Mouse (Mus musculus): Measurements from ENCODE around the gene Slc6a8. TPM values are rescaled to one million over a fixed set of nuclear protein-coding genes. Genes with fewer than 3 reads are reported as not detected.

Gene Slc6a8
- polyA plus RNA-seq, 1 experiment from 2014 or later = 0.50 TPM

DNA sequence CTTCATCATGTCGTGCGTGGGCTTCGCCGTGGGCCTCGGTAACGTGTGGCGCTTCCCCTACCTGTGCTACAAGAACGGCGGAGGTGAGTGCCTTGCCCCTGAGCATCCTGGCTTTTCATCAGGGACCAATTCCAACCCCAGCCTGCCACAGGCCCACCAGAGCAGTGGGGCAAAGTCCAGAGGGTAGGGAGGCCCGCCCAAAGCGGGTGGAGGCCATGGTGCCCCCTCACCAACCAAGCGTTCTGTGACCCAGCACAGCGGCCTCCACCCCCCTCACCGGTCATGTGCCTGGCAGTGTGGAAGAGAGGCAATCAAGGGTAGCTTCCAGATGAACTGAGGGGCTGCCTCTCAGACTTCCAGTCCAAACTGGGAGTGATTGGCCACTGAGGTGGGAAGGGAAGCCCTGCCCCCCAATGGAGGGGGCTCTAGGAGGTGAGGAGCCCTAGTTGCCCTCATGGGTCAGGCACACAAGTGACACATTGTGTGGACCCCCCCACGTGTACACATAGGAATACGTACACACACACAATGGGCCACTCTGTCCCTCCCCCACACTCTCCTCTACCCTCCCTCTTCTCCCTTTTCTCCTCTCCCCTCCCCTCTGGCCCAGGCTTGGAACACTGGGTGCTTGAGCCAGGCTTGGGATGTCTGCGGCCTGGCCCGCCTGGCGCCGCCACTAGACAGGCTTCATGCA, 1.2 kb downstream of the Slc6a8 start:
- Histone ChIP-seq H3K36me3 (ENCODE audit: control insufficient read depth, insufficient read depth) (no peaks in the 10 kb centered on the region), H3K4me1 (ENCODE audit: control insufficient read depth, low read depth, low read length) (no peaks in the 10 kb centered on the region), H3K4me2 (ENCODE audit: low read depth, low read length) (peak overlapping the region; percentile 68), H3K9me3 (replicated peaks; ENCODE audit: control insufficient read depth, low read length) (no peaks in the 10 kb centered on the region), H3K4me3 (ENCODE audit: low read depth, low read length) (peak overlapping the region; percentile 57), H3K27ac (ENCODE audit: low read length) (no peak overlapping the region), H3K9ac (ENCODE audit: low read depth, low read length) (no peak overlapping the region; the same call in 1 of the 2 replicates), H3K27me3 (ENCODE audit: control insufficient read depth, insufficient read depth, low read depth, low read length) (peaks cover 26% of the 10 kb centered on the region)
- WGBS (ENCODE audit: insufficient replicate concordance) = 37% methylated on average over 20 of the region's 20 CpGs
- ATAC-seq (ENCODE audit: low read depth) = no peak

DNA sequence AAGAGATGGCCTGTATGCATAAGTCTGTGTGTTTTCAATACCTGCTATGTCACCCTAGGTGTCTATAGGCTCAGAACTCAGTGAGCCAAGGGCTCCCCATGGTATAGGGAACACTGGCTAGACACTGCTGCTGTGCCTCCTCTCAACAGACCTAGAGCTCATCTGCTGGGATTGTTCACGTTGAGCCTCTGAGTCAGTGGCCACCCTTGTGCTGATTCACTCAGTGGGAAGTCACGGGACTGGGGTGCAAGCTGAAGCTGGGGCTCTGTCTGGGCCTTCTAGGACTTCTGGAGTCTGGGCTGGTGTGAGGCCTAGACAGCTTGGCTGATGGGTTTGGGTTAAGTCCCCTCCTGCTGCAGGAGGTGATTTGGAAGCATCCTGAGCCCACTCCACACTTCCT, 2.3 kb downstream of the Slc6a8 start:
- Histone ChIP-seq H3K36me3 (ENCODE audit: control insufficient read depth, insufficient read depth) (no peaks in the 10 kb centered on the region), H3K4me1 (ENCODE audit: control insufficient read depth, low read depth, low read length) (no peaks in the 10 kb centered on the region), H3K4me3 (ENCODE audit: low read depth, low read length) (no peak overlapping the region), H3K9ac (ENCODE audit: low read depth, low read length) (no peak overlapping the region), H3K4me2 (ENCODE audit: low read depth, low read length) (no peak overlapping the region), H3K27ac (ENCODE audit: low read length) (no peak overlapping the region), H3K27me3 (ENCODE audit: control insufficient read depth, insufficient read depth, low read depth, low read length) (peaks cover 26% of the 10 kb centered on the region), H3K9me3 (replicated peaks; ENCODE audit: control insufficient read depth, low read length) (no peaks in the 10 kb centered on the region)
- WGBS (ENCODE audit: insufficient replicate concordance) = 29% methylated on average over 2 of the region's 2 CpGs
- no peak for ATAC-seq (ENCODE audit: low read depth)

DNA sequence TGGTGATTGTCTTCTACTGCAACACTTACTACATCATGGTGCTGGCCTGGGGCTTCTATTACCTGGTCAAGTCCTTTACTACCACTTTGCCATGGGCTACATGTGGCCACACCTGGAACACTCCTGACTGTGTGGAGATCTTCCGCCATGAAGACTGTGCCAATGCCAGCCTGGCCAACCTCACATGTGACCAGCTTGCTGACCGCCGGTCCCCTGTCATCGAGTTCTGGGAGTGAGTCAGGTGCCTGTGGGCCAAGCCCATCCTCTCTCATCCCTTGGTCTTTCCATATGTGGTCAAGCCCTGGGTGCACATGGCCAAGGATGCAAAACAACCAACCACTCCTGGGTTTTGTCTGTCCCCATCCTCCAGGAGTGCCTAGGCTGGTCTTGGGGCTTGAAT, 3.7 kb downstream of the Slc6a8 start:
- Histone ChIP-seq H3K9ac (ENCODE audit: low read depth, low read length) (no peak overlapping the region), H3K4me3 (ENCODE audit: low read depth, low read length) (no peak overlapping the region), H3K4me2 (ENCODE audit: low read depth, low read length) (no peak overlapping the region), H3K27ac (ENCODE audit: low read length) (no peak overlapping the region), H3K36me3 (ENCODE audit: control insufficient read depth, insufficient read depth) (no peaks in the 10 kb centered on the region), H3K4me1 (ENCODE audit: control insufficient read depth, low read depth, low read length) (no peaks in the 10 kb centered on the region), H3K27me3 (ENCODE audit: control insufficient read depth, insufficient read depth, low read depth, low read length) (peaks cover 26% of the 10 kb centered on the region), H3K9me3 (replicated peaks; ENCODE audit: control insufficient read depth, low read length) (no peaks in the 10 kb centered on the region)
- 68% methylated on average over 4 of the region's 4 CpGs for WGBS (ENCODE audit: insufficient replicate concordance)
- no peak for ATAC-seq (ENCODE audit: low read depth)

DNA sequence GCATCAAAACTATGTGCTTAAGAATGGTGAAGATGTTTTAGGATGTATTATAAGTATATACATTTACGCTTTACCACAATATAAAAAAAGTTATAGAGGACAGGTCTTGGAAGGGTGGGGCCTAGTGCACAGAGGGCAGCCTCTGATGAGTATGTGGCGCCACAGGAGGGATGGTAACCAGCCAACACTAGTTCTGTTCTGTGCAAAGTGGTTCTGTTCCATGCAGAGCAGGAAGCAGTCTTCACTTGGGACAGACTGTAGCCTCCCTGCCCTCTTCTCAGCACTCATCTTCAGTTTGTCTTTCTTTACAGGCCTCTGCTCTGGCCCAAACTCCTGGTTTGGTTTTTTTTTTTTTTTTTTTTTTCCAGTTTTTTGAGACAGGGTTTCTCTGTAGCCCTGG, 11.2 kb downstream of the Slc6a8 start:
- ATAC-seq (ENCODE audit: low read depth) = no peak
- H3K9ac ChIP-seq (ENCODE audit: low read depth, low read length) = no peak overlapping the region
- H3K4me3 ChIP-seq (ENCODE audit: low read depth, low read length) = no peak overlapping the region
- 73% methylated on average over 2 of the region's 2 CpGs for WGBS (ENCODE audit: insufficient replicate concordance)
- no peaks in the 10 kb centered on the region for H3K4me1 ChIP-seq (ENCODE audit: control insufficient read depth, low read depth, low read length)
- no peaks in the 10 kb centered on the region; the same call in 1 of the 2 replicates for H3K27me3 ChIP-seq (ENCODE audit: control insufficient read depth, insufficient read depth, low read depth, low read length)
- no peak overlapping the region for H3K27ac ChIP-seq (ENCODE audit: low read length)
- H3K36me3 ChIP-seq (ENCODE audit: control insufficient read depth, insufficient read depth) = no peaks in the 10 kb centered on the region; the same call in none of the 2 replicates
- H3K4me2 ChIP-seq (ENCODE audit: low read depth, low read length) = no peak overlapping the region
- H3K9me3 ChIP-seq (replicated peaks; ENCODE audit: control insufficient read depth, low read length) = no peaks in the 10 kb centered on the region

DNA sequence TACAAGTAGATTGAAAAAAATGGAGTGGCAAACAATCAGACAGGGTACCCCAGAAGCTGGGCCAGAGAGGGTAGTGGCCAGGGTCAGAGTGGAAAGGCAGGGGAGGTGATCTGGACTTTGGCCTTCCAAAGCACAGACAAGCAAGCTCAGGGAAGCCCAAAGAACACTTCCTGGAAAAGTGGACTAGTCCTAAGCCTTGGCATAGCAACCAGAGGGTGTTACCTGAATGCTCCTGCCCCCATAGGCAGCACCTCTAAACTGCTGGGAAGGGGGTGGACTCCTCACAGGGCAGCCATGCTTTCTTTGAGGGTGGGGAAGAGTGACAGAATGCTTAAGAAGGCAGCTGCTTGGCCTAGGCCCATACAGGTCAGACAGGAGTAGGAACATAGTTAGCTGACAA, 12.0 kb downstream of the Slc6a8 start:
- no peak overlapping the region for H3K27ac ChIP-seq (ENCODE audit: low read length)
- H3K9ac ChIP-seq (ENCODE audit: low read depth, low read length) = no peak overlapping the region
- no peak overlapping the region for H3K4me2 ChIP-seq (ENCODE audit: low read depth, low read length)
- no peak for ATAC-seq (ENCODE audit: low read depth)
- no peaks in the 10 kb centered on the region; the same call in 1 of the 2 replicates for H3K27me3 ChIP-seq (ENCODE audit: control insufficient read depth, insufficient read depth, low read depth, low read length)
- H3K9me3 ChIP-seq (replicated peaks; ENCODE audit: control insufficient read depth, low read length) = no peaks in the 10 kb centered on the region
- H3K4me1 ChIP-seq (ENCODE audit: control insufficient read depth, low read depth, low read length) = no peaks in the 10 kb centered on the region
- H3K36me3 ChIP-seq (ENCODE audit: control insufficient read depth, insufficient read depth) = no peaks in the 10 kb centered on the region; the same call in none of the 2 replicates
- no peak overlapping the region for H3K4me3 ChIP-seq (ENCODE audit: low read depth, low read length)

DNA sequence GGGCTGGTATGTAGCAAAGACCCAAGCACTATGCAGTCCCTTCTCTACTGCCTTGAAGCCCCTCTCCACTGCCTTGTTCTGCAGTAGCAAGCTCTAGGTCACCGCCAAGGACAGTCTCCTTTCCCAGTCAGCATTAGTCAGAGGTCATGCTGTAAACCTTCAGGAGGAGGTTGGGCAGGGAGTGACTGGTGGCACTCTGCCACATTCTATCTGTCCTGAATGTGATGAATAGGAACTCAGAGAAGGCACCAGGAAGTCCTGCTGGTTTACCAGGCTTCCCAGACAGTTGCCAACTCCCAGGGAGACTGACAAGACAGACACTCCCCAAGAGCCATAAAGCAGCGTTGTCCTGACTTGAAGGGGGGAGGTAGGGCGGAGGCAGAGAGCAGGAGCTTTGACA, 12.7 kb downstream of the Slc6a8 start:
- Histone ChIP-seq H3K4me1 (ENCODE audit: control insufficient read depth, low read depth, low read length) (no peaks in the 10 kb centered on the region), H3K27ac (ENCODE audit: low read length) (no peak overlapping the region), H3K9me3 (replicated peaks; ENCODE audit: control insufficient read depth, low read length) (no peaks in the 10 kb centered on the region), H3K9ac (ENCODE audit: low read depth, low read length) (no peak overlapping the region), H3K27me3 (ENCODE audit: control insufficient read depth, insufficient read depth, low read depth, low read length) (no peaks in the 10 kb centered on the region; the same call in 1 of the 2 replicates), H3K4me2 (ENCODE audit: low read depth, low read length) (no peak overlapping the region), H3K36me3 (ENCODE audit: control insufficient read depth, insufficient read depth) (no peaks in the 10 kb centered on the region; the same call in none of the 2 replicates), H3K4me3 (ENCODE audit: low read depth, low read length) (no peak overlapping the region)
- WGBS (ENCODE audit: insufficient replicate concordance) = 66% methylated on average over 3 of the region's 3 CpGs
- ATAC-seq (ENCODE audit: low read depth) = no peak

DNA sequence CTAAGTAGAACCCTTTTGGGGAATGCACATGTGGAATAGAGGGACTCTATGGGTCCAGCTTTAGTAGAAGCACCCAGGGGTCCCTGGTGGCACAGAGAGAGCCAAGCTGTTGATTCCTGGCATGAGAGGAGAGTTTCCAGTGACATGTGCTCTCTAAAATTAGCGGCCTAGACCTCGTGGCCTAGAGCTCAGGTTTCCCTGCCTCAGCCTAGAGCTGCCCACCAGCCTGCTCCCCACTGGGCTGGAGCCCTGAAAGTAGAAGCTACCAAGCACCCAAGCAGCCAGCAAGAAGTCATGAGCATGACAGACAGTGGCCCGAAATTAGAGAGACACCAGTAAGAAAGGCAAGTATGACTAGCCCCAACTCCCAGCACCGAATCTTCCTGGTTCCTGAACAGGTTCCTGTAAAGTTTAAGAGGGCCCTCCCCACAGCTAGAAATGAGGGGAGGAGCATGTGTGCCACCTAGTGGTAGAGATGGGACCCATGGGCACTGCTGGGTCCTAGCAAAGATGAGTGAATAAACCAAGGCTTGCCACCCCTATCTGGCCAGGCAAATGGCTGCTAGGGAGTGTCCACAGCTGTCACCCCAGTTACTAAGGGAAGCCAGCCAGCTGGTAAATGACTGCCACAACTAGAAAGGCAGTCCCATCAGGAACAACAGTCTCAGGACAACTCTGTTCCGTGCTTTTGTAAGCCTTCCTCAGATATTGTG, 18.1 kb downstream of the Slc6a8 start:
- 51% methylated on average over 5 of the region's 5 CpGs for WGBS (ENCODE audit: insufficient replicate concordance)
- ATAC-seq (ENCODE audit: low read depth) = 0 out of 2 replicates have a peak, but pooled peaks have one; percentile 24
- Histone ChIP-seq H3K9ac (ENCODE audit: low read depth, low read length) (no peak overlapping the region), H3K4me2 (ENCODE audit: low read depth, low read length) (no peak overlapping the region), H3K27ac (ENCODE audit: low read length) (no peak overlapping the region), H3K9me3 (replicated peaks; ENCODE audit: control insufficient read depth, low read length) (no peaks in the 10 kb centered on the region), H3K4me1 (ENCODE audit: control insufficient read depth, low read depth, low read length) (no peaks in the 10 kb centered on the region), H3K4me3 (ENCODE audit: low read depth, low read length) (no peak overlapping the region), H3K27me3 (ENCODE audit: control insufficient read depth, insufficient read depth, low read depth, low read length) (no peaks in the 10 kb centered on the region), H3K36me3 (ENCODE audit: control insufficient read depth, insufficient read depth) (no peaks in the 10 kb centered on the region; the same call in none of the 2 replicates)

DNA sequence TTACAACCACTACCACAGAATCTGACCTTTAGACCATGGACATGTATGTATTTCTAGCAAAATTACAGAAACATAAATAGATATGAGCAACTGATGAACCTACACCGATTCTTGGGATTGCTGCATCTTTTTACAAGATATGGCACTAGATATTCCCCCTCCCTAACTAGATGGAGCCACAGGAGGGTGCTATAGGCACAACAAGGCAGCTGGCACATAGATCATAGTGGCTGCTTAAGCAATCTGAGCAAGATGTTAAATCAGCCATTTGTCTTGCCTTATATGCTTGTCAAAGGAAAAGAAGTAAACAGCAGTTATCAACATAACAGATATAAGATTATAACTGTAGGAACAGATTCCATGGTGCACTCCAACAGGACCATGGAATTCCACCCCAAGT, 27.5 kb downstream of the Slc6a8 start:
- H3K4me2 ChIP-seq (ENCODE audit: low read depth, low read length) = no peak overlapping the region
- H3K4me3 ChIP-seq (ENCODE audit: low read depth, low read length) = no peak overlapping the region
- H3K9ac ChIP-seq (ENCODE audit: low read depth, low read length) = no peak overlapping the region
- no peaks in the 10 kb centered on the region for H3K4me1 ChIP-seq (ENCODE audit: control insufficient read depth, low read depth, low read length)
- no peak for ATAC-seq (ENCODE audit: low read depth)
- H3K27me3 ChIP-seq (ENCODE audit: control insufficient read depth, insufficient read depth, low read depth, low read length) = no peaks in the 10 kb centered on the region
- no peaks in the 10 kb centered on the region for H3K9me3 ChIP-seq (replicated peaks; ENCODE audit: control insufficient read depth, low read length)
- WGBS (ENCODE audit: insufficient replicate concordance) = 71% methylated on average over 1 of the region's 1 CpGs
- no peaks in the 10 kb centered on the region for H3K36me3 ChIP-seq (ENCODE audit: control insufficient read depth, insufficient read depth)
- H3K27ac ChIP-seq (ENCODE audit: low read length) = no peak overlapping the region

DNA sequence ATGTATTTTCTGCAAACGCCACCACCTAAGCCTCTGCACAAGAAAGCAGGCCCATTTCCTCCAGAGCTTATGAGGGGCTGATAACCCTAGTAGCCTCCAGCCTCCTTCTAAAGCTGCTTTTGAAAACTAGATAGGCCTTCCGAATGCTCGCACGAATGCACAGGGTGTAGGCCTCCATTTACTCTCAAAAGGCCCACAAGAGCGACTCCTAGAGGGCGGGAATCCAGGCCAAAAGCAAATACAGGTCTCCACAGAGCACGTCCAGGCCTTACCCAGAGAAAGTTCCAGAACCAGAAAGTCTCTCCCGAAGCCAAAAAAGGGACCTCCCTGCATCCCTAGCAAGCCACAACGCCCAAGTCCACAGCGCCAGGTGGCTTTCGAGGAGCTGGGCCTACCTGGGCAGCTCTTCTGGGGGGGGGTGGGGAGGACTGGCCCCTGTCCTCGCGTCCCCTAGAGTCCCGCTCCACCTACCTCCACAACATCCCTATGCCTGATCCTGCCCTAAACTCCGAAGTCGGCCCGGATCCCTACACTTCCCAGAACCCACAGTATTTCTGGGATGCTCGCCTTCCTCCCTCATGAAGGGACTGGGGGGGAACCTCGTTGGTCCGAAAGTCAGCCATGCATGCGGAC, 42.6 kb downstream of the Slc6a8 start:
- Histone ChIP-seq H3K36me3 (ENCODE audit: control insufficient read depth, insufficient read depth) (no peaks in the 10 kb centered on the region), H3K4me1 (ENCODE audit: control insufficient read depth, low read depth, low read length) (peaks cover 28% of the 10 kb centered on the region)
- ATAC-seq (ENCODE audit: low read depth) = peak; percentile 6

More for the DNA sequence above, 42.6 kb downstream of the Slc6a8 start:
- peak overlapping the region; percentile 94 for H3K27ac ChIP-seq (ENCODE audit: low read length)
- peak overlapping the region; percentile 60 for H3K9ac ChIP-seq (ENCODE audit: low read depth, low read length)
- H3K27me3 ChIP-seq (ENCODE audit: control insufficient read depth, insufficient read depth, low read depth, low read length) = no peaks in the 10 kb centered on the region
- peak overlapping the region; percentile 72 for H3K4me3 ChIP-seq (ENCODE audit: low read depth, low read length)
- no peaks in the 10 kb centered on the region for H3K9me3 ChIP-seq (replicated peaks; ENCODE audit: control insufficient read depth, low read length)
- peak overlapping the region; percentile 76 for H3K4me2 ChIP-seq (ENCODE audit: low read depth, low read length)
- WGBS (ENCODE audit: insufficient replicate concordance) = 23% methylated on average over 20 of the region's 21 CpGs
